Mouse (Mus musculus) telencephalon, adult 2 months (tissue): Measurements from ENCODE around the gene Fiz1.

Source experiments
- DNase-seq: peaks from one replicate; pipeline ENCODE4 v3.0.0-alpha.2; 2011; ENCODE audit warnings: low read depth, low spot score

Fiz1 gene

GRCm38 (mm10) chr7:5014251-5015117, at the start of gene Fiz1, which contains the start of gene Zfp524:
TSS of gene Fiz1 (minus strand) at chr7:5014697.
TSS of gene Zfp524 (plus strand) at chr7:5014415.
- DNase-seq, result peak; percentile 98

DNA sequence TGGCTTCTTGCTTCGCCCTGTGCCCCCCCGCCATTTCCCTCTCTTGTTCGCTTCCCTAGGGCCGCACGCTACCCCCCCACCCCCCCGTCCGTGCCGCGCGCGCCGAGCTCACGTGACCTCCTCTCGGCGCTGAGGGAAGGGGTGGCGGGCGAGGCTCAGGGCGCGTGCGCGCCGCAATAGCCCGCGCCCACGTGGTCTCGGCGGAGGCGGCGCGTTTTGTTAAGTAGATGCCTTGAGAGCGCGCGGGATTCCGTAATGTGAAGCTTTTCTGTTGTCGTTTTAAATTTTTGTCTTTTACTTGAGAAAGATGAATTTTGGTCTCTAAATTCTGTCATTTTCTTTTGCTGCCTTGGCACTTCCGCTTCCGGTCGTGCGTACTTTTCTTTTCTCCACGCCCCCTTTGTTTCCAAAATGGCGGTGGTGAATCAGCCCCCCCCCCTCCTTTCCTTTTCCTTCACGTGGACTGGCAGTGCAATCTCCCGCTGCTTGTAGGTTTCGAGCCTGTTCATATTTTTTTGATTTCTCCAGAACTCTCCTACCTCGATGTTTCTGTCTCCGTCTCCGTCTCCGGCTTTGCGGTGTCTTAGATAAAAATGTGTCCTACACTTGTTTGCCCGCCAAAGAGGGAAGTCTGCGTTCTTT, 48.0 kb upstream of the Fiz1 start:
- DNase-seq, result no peak

DNA sequence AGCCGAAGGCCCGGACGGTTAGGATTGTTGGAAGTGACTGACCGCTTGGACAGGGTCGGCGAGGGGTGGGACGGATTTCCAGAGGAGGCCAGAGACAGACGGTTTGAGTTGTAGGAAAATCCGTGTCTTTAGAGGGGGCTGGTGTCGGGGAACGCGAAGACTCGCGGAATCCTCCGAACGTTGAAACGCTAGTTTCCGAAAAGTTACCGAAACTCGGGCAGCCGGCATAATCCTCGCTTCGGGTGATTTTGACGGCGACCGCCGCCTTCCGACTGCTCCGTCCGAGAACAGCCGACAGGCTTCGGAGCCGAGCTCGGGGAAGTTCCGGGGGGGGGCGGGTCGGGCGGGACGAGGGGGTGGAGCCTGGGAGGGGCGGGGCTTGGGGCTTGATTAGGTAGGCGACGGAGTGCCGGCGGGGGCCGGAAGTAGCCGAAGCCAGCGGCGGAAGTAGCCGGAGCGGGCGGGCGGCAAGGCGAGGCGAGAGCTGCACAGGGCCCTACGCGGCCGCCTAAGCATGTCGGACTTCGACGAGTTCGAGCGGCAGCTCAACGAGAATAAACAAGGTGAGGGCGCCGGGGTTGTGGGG, 47.4 kb upstream of the Fiz1 start, which contains the start of gene U2af2:
Gene U2af2 (plus strand): TSS at position 370 of the 586 bp plus-strand sequence.
- DNase-seq, result peak; percentile 90

DNA sequence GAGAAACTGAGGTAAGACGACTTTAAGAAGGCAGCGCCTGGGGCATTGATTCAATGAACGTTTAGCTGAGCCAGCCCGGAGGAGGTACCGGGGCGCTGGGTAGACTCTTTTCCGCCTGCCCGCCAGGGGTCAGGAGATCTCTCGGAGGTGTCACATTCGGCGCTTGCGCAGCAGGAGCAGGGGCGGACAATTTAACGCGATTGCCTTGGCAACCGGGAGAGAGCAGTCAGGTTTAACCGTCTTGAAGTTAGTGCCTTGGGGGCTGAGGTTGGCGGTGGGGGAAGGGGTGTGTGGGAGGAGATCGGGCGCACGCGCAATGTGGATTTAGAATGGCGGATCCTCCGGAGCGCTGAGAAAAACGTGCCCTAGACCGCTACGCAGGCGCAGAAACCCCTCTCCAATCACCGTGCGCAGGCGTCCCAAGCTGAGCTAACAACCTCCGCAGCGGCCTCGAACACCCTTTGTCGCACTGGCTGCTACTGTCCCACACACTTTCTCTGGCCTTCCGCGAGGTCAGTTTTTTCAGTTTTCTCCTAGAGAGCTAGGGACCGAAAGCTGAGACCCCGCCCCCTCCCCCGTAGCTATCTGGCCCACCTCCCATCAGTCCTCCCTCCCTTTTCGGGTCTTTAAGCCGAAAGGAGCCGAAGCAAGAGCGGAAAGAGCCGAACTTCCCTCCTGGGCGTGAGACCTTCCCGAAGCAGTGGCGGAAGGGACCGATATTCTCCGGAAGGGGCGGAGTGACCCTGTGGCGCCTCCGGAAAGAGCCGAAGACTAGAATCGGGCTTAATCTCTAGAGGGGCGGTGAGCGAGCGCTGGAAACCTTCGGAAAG, 46.7 kb upstream of the Fiz1 start:
- peak; percentile 97 for DNase-seq

DNA sequence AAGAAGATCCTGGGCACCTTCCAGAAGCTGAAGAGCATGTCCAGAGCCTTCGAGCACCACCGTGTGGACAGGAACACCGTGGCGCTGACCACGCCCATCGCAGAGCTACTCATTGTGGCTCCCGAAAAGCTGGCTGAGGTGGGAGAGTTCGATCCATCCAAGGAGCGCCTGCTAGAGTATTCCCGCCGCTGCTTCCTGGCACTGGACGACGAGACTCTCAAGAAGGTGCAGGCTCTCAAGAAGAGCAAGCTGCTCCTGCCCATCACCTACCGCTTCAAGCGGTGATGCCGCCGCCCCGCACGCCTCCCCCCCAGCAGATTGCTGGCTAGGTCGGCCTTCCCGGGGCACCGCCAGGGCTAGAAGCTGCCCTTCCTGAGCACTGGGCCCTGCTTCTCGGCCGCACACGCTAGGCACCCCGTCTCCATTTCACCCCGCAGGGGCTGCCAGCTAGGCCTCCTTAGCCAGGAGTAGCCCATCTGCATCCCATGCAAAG, 45.8 kb upstream of the Fiz1 start:
- no peak for DNase-seq

DNA sequence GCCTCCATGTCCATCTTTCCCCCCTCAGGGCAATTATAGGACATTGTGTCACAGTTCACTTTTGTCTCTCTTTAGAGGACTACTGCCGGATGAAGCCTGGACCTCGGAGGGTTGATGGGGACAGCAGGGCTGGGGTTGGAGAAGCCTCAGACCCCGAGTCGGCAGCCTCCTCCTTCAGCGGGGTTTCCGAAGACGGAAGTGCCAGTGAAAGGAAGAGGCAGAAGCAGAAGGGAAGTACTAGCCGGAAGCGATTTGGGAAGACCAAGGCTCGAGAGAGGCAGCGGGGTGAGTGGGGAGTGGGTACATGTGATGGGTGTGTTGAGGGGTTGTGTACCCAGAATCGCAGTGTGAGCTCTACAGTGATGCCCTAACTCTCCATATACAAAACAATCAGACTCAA, 44.9 kb upstream of the Fiz1 start:
- no peak for DNase-seq

DNA sequence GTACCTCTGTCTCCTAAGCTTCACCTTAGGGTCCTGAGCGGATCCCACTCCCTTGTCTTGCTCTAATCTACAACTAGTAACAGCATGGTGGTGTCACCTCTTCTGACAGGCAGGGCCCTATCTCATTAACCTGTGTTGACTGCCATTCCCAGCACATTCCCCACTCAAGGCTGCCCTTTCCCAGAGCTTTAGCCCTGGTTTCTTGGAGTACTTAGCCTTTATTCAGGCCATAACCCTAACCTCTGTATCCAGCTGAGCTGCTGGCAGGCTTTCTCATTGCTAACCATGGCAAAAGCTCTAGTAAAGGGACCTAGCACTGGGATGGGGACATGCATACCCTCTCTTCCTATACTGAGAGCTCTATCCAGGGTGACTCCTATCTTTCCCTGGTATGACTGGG, 44.1 kb upstream of the Fiz1 start:
- no peak for DNase-seq

GRCm38 (mm10) chr7:5057804-5058203, 43.3 kb upstream of the Fiz1 start:
- DNase-seq, result no peak

DNA sequence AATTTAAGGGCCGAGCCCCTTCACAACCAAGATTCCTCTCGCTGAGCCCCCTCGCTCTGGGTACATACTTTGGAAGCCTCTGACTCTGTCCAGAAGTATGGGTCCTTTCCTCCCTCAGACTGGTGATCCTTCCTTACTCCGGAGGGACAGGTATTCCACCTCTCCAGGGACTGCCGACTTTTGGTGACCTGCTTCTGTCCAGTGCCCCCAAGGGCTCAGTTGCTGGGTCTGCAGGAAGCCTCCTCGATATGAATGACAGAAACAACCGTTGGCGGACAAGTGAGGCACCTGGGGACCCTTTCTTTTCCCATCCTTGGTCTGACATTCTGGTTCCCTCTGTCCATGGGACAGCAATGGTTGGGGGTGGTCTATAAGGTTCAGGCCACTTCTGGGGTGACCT, 42.9 kb upstream of the Fiz1 start:
- DNase-seq, result no peak

DNA sequence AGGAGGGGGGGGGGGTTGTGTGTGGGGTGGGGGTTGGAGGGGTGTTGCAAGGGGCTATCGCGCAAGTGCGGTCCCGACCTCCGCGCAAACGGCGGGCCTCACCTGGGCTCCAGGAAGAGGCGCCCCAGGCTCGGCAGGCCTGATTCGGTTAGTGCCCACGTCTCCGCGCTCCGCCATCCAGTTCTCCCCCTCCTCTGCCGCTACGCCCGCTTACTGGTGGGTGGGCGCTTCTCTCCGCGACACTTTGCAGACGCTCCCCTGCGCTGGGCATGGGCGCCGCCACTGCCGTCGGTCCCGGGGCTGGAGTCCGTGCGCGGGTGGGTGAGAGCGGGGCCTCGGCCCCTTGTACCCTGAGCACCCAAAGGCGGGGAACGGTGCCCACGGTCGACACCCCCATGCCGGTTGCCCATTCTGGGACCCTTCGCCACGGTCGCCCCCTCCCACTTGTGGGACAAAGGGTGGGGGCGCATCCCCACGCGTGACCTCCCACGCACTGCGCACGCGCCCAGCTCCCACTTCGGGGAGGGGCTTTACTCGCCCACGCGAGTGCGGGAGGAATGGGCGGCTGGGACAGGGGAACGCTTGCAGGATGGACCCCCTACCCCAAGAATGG, 42.3 kb upstream of the Fiz1 start:
- no peak for DNase-seq

DNA sequence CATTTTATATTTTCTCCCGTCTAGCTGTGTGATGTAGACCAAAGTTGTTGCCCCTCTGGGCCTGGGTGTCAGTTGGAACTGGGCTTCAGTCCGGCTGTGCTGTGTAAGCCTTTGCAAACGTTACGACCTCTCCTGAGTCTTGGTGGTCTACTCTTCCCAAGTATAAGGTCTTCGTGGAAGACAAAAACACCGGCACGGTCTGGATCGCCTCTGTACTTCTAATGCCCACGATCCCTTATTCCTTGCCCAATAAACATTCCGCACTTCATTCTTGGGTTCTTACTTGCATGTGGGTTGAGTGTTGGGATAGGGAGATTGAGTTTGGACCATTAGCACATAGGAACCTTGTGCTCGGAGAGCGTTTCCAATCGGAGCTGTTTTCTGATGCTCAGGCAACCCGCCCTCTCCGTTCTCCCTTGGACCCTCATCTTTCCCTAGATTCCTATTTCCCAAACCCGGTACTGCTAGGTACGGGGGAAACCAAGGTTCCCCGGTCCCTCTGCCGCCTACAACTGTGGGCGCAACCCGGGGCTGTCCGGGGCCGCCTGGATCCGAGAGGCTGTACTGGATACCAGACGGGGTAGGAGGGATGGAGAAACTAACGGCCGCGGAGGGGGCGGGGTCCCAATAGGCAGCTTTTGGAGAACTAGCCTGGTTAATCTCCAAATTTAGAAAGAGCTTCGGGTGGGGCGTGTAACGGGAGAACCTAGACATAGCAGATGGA, 39.1 kb upstream of the Fiz1 start:
- no peak for DNase-seq

- no peak for DNase-seq
Measured at GRCm38 (mm10) chr7:5052931-5053343, 38.4 kb upstream of the Fiz1 start.

- no peak for DNase-seq
Measured at GRCm38 (mm10) chr7:5052438-5052837, 37.9 kb upstream of the Fiz1 start.

- no peak for DNase-seq
Measured at GRCm38 (mm10) chr7:5051193-5052192, 37.0 kb upstream of the Fiz1 start, which contains the start of gene Zfp580. TSS of gene Zfp580 (plus strand) at chr7:5051538.

DNA sequence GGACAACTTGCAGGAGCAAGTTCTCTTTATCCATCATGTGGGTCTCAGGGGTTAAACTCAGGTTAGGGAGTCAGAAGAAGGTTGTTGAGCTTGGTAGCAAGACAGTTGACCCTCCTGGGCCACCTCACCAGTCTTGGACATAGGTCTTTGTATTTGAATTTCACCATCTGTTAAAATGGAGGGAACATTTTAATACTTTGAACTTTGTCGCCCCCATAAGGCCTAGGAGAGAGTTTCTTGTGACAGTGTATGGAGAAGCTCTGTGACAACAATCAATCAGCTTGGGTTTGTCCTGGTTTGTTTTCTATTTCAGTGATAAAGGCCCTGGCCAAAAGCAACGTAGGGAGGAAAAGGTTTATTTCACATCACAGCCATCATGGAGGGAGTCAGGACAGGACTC, 32.8 kb upstream of the Fiz1 start:
- DNase-seq, result no peak

DNA sequence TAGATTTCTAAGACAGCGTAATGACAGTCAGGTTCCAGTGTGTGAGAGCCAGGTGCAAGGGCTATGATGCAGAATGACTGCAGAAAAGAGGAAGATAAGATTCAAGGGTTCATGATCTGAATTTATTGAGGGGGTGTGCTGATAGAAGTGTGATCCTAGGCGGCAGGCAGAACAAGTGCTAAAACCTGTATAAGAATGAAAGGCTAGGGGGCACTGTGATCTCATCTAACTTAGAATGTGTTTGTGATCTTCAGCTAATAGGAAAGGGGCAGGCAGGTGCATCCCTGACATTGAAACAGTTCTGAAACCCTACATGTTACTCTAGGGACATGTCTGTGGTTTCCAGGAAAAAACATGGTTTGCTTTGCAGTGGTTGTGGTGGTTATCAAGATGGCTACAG, 31.6 kb upstream of the Fiz1 start:
- no peak for DNase-seq

GRCm38 (mm10) chr7:5044981-5045380, 30.5 kb upstream of the Fiz1 start:
- no peak for DNase-seq

GRCm38 (mm10) chr7:5038940-5039339, 24.4 kb upstream of the Fiz1 start:
- DNase-seq, result no peak

DNA sequence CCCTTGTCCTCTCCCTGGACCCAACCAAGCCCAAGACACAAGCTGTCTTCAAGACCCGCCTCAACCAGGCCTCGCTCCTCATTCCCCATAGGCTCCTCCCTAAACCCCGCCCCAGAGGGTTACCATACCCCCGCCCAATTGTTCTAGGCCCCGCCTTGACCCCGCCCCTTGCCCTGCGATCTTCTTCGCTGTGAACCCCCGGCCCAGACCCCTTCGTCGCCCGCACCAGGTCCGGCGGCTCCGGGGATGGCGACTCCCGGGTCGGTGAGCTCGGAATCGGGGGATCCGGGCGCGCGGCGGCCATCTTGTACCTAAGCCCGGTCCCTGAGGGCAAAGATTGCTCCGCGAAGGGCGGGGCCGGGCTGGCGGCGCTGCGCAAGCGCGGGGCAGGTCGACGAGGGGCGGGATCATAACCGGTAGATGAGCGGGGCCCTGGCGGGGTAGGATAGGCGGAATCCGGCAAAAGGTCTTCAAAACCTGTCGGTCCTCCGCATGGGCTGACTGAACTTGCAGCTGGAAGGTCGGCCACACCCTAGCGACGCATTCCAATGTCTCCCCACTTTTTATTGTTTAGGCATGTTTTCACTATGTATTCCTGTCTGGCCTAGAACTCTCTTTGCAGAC, 23.7 kb upstream of the Fiz1 start, which contains the start of gene Zfp784:
Gene Zfp784 (minus strand): TSS at position 338 of the 624 bp plus-strand sequence.
- peak; percentile 84 for DNase-seq
